Comparison of ENCODE assay signal across 27 mouse cellular contexts in the genomic region with DNA sequence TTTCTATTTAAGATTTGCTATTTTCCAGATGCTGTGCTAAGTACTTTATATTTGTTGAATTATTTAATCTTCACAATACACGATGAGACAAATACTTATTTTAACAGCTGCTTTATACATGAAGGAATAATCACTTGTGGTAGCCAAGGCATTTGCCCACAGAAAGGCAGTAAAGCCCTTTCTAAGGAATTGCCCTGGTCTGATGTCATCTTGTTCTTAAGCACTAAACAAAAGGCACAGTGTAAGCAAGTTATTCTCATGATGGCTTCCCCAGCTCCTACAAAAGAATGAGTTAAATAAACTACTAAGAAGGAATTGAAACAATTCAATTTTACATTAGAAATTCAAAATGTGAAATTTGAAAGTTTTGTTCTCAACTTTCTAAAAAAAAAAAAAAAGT.
DNase-seq lines count a peak whose midpoint lies in the region; ATAC-seq lines count a peak whose summit lies in the region.
"Had no signal": no experiment of that assay in that cellular context is flagged by ENCODE, and none has a peak within 500 bp of the region (broad histone marks: within the 10 kb centered on the region; RNA-seq: fewer than 3 reads in every experiment).

No protein-coding gene starts in this region.

- ATAC-seq in midbrain, embryonic 12.5 days (ENCODE audit: low FRiP score, low read depth), result peak; percentile 67; the same call in 1 of the 2 replicates
- ATAC-seq in forebrain, embryonic 12.5 days (ENCODE audit: low FRiP score), result peak; percentile 65; the same call in 1 of the 2 replicates
- no peak for ATAC-seq in frontal cortex, adult (ENCODE audit: low TSS enrichment)
- ATAC-seq in monocyte, adult 5-6 weeks (replicated peaks; ENCODE audit: insufficient number of reproducible peaks, low FRiP score, low TSS enrichment, poor library complexity, severe bottlenecking), result no peak
- ATAC-seq: intestine, embryonic 16.5 days had no signal

- H3K36me3 ChIP-seq in midbrain, embryonic 12.5 days, result no peaks in the 10 kb centered on the region
- no peaks in the 10 kb centered on the region for H3K36me3 ChIP-seq in midbrain, embryonic 10.5 days
- no peaks in the 10 kb centered on the region for H3K36me3 ChIP-seq in forebrain, embryonic 12.5 days (replicated peaks)
- H3K36me3 ChIP-seq: embryonic facial prominence, embryonic 12.5 days; hindbrain, embryonic 13.5 days had no signal

- H3K9me3 ChIP-seq in midbrain, embryonic 12.5 days, result no peaks in the 10 kb centered on the region
- H3K9me3 ChIP-seq in midbrain, embryonic 10.5 days (replicated peaks), result no peaks in the 10 kb centered on the region
- H3K9me3 ChIP-seq in forebrain, embryonic 12.5 days, result no peaks in the 10 kb centered on the region
- H3K9me3 ChIP-seq: embryonic facial prominence, embryonic 12.5 days; hindbrain, embryonic 13.5 days had no signal

- no peaks in the 10 kb centered on the region for H3K27me3 ChIP-seq in midbrain, embryonic 12.5 days
- no peaks in the 10 kb centered on the region for H3K27me3 ChIP-seq in midbrain, embryonic 10.5 days (ENCODE audit: low read depth, poor library complexity, severe bottlenecking)
- no peaks in the 10 kb centered on the region for H3K27me3 ChIP-seq in forebrain, embryonic 12.5 days
- H3K27me3 ChIP-seq: CH12.LX; embryonic facial prominence, embryonic 12.5 days; hindbrain, embryonic 13.5 days had no signal

- H3K27ac ChIP-seq in midbrain, embryonic 12.5 days (replicated peaks), result no peak overlapping the region
- H3K27ac ChIP-seq in midbrain, embryonic 10.5 days (replicated peaks), result no peak overlapping the region
- H3K27ac ChIP-seq in forebrain, embryonic 12.5 days, result no peak overlapping the region
- H3K27ac ChIP-seq: embryonic facial prominence, embryonic 12.5 days; hindbrain, embryonic 13.5 days; kidney, postnatal 0 days; liver, embryonic 14.5 days; macrophage had no signal

- 22% methylated on average over 1 of the region's 1 CpGs for WGBS in midbrain, embryonic 12.5 days
- 43% methylated on average over 1 of the region's 1 CpGs for WGBS in midbrain, embryonic 10.5 days
- 16% methylated on average over 1 of the region's 1 CpGs for WGBS in forebrain, embryonic 12.5 days

- H3K9ac ChIP-seq in midbrain, embryonic 12.5 days (replicated peaks), result no peak overlapping the region
- no peak overlapping the region for H3K9ac ChIP-seq in forebrain, embryonic 12.5 days
- H3K9ac ChIP-seq: embryonic facial prominence, embryonic 12.5 days; hindbrain, embryonic 13.5 days; liver, embryonic 14.5 days had no signal

- DNase-seq in embryo, embryonic 10 days (ENCODE audit: low spot score), result peak; percentile 8
- no peak for DNase-seq in embryo, embryonic 9.5 days (ENCODE audit: extremely low spot score)
- DNase-seq in midbrain, embryonic 10.5 days (ENCODE audit: low spot score), result no peak
- DNase-seq: adrenal gland, adult 8-10 months; cerebellum, adult 11-12 months; cerebellum, adult 9-11 months; gastrocnemius, postnatal 25 days; heart, adult 18-20 months; heart, postnatal 36 days; kidney, adult 8-10 months; liver; lung, adult 2 months; lung, postnatal 10 days; spleen, adult 18-20 months; thymus, postnatal 14 days had no signal

- H3K4me2 ChIP-seq in midbrain, embryonic 12.5 days (replicated peaks), result no peak overlapping the region
- H3K4me2 ChIP-seq in forebrain, embryonic 12.5 days, result no peak overlapping the region
- H3K4me2 ChIP-seq: embryonic facial prominence, embryonic 12.5 days; heart, embryonic 11.5 days; hindbrain, embryonic 13.5 days had no signal

- H3K4me3 ChIP-seq in midbrain, embryonic 12.5 days, result no peak overlapping the region
- H3K4me3 ChIP-seq in midbrain, embryonic 10.5 days, result no peak overlapping the region
- no peak overlapping the region for H3K4me3 ChIP-seq in forebrain, embryonic 12.5 days (replicated peaks)
- H3K4me3 ChIP-seq: embryonic facial prominence, embryonic 12.5 days; hindbrain, embryonic 13.5 days had no signal

- H3K4me1 ChIP-seq in midbrain, embryonic 12.5 days, result no peaks in the 10 kb centered on the region
- H3K4me1 ChIP-seq in midbrain, embryonic 10.5 days, result peaks cover 8% of the 10 kb centered on the region
- peaks cover 4% of the 10 kb centered on the region; the same call in 1 of the 2 replicates for H3K4me1 ChIP-seq in forebrain, embryonic 12.5 days
- H3K4me1 ChIP-seq: embryonic facial prominence, embryonic 12.5 days had no signal

Comparison
In these comparisons a context has a peak if more than half of its experiments do, and no peak if none do; other contexts are left out.
1. ATAC-seq: peak in midbrain, embryonic 12.5 days (single experiment) and forebrain, embryonic 12.5 days (single experiment); none in frontal cortex, adult (single experiment) and monocyte, adult 5-6 weeks (single experiment).